Comparison of ENCODE assay signal across 19 mouse cellular contexts in the genomic region with DNA sequence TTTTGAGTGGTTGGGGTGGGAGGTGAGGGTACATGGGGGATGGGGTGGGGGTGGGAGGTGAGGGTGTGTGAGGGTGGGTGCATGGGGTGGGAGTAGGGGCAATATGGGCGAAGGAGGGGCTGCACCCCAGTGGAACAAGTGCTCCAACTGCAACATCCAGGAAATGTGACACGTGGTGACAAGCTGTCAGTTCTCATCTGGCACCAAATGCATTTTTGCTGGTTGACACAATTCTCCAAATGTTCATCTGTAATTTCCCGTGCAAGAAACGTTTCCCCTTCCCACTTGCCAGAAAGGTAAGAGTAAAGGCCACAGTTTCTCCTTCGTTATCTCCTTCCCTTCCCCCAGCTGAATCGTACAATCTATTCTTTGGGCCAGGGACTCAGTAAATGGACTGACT. TPM values are rescaled to one million over a fixed set of nuclear protein-coding genes. Genes with fewer than 3 reads are reported as not detected.
DNase-seq lines count a peak whose midpoint lies in the region; ATAC-seq lines count a peak whose summit lies in the region.
"Had no signal": no experiment of that assay in that cellular context is flagged by ENCODE, and none has a peak within 500 bp of the region (broad histone marks: within the 10 kb centered on the region; RNA-seq: fewer than 3 reads in every experiment).

No protein-coding gene starts in this region.

- WGBS in heart, embryonic 13.5 days, result 50% methylated on average over 6 of the region's 6 CpGs
- WGBS in heart, embryonic 11.5 days (ENCODE audit: insufficient replicate concordance), result 48% methylated on average over 6 of the region's 6 CpGs
- WGBS in midbrain, embryonic 13.5 days, result 68% methylated on average over 6 of the region's 6 CpGs
- WGBS in midbrain, embryonic 10.5 days, result 72% methylated on average over 6 of the region's 6 CpGs
- 70% methylated on average over 6 of the region's 6 CpGs for WGBS in intestine, embryonic 15.5 days
- 54% methylated on average over 6 of the region's 6 CpGs for WGBS in stomach, embryonic 16.5 days

- ATAC-seq in heart, embryonic 13.5 days (ENCODE audit: extremely low read depth, insufficient number of reproducible peaks, low FRiP score, low TSS enrichment), result no peak
- no peak for ATAC-seq in heart, embryonic 11.5 days (replicated peaks; ENCODE audit: insufficient number of reproducible peaks, low FRiP score, low TSS enrichment)
- no peak for ATAC-seq in midbrain, embryonic 13.5 days
- no peak for ATAC-seq in intestine, embryonic 15.5 days
- no peak for ATAC-seq in stomach, embryonic 16.5 days (ENCODE audit: insufficient read depth, low FRiP score)
- ATAC-seq: liver, embryonic 12.5 days had no signal

- H3K4me1 ChIP-seq in heart, embryonic 13.5 days, result peaks cover 48% of the 10 kb centered on the region
- H3K4me1 ChIP-seq in heart, embryonic 11.5 days (ENCODE audit: control insufficient read depth, insufficient read depth, low read length), result peaks cover 9% of the 10 kb centered on the region; the same call in 1 of the 2 replicates
- peaks cover 84% of the 10 kb centered on the region for H3K4me1 ChIP-seq in midbrain, embryonic 13.5 days (replicated peaks)
- peaks cover 63% of the 10 kb centered on the region for H3K4me1 ChIP-seq in midbrain, embryonic 10.5 days
- H3K4me1 ChIP-seq in intestine, embryonic 15.5 days (replicated peaks), result peaks cover 28% of the 10 kb centered on the region
- peaks cover 29% of the 10 kb centered on the region for H3K4me1 ChIP-seq in stomach, embryonic 16.5 days (ENCODE audit: control insufficient read depth, insufficient read depth, low read length)

- no peak overlapping the region for H3K4me2 ChIP-seq in heart, embryonic 13.5 days
- no peak overlapping the region for H3K4me2 ChIP-seq in heart, embryonic 11.5 days
- 0 out of 2 replicates have a peak overlapping the region, but pooled peaks have one; percentile 0 for H3K4me2 ChIP-seq in midbrain, embryonic 13.5 days (replicated peaks)
- 0 out of 2 replicates have a peak overlapping the region, but pooled peaks have one; percentile 28 for H3K4me2 ChIP-seq in intestine, embryonic 15.5 days (replicated peaks)
- H3K4me2 ChIP-seq in stomach, embryonic 16.5 days (ENCODE audit: low read depth, low read length), result peak overlapping the region; percentile 3; the same call in 1 of the 2 replicates
- H3K4me2 ChIP-seq: liver, embryonic 12.5 days; lung, embryonic 15.5 days had no signal

- DNase-seq in midbrain, embryonic 10.5 days (ENCODE audit: low spot score), result no peak
- DNase-seq in kidney, adult 8-10 months, result no peak
- DNase-seq: adrenal gland, adult 2 months; cerebellum, adult 9-10 months; heart, adult 2 months; heart, postnatal 10 days; kidney, adult 11 months; kidney, postnatal 36 days; right cerebral cortex, postnatal 25 days; thymus, adult 2 months had no signal

- 0 out of 2 replicates have a peak overlapping the region, but pooled peaks have one; percentile 8 for H3K27ac ChIP-seq in heart, embryonic 13.5 days (replicated peaks)
- no peak overlapping the region for H3K27ac ChIP-seq in heart, embryonic 11.5 days (ENCODE audit: low read depth, low read length)
- no peak overlapping the region for H3K27ac ChIP-seq in midbrain, embryonic 13.5 days
- no peak overlapping the region for H3K27ac ChIP-seq in midbrain, embryonic 10.5 days (replicated peaks)
- peak overlapping the region; percentile 2 for H3K27ac ChIP-seq in intestine, embryonic 15.5 days
- H3K27ac ChIP-seq in stomach, embryonic 16.5 days (ENCODE audit: low read length), result peak overlapping the region; percentile 64
- H3K27ac ChIP-seq: heart, adult 2 months; limb, embryonic 10.5 days; liver, embryonic 12.5 days; lung, embryonic 15.5 days had no signal

- H3K27me3 ChIP-seq in heart, embryonic 13.5 days (replicated peaks), result no peaks in the 10 kb centered on the region
- H3K27me3 ChIP-seq in heart, embryonic 11.5 days (ENCODE audit: control insufficient read depth, insufficient read depth, low read length), result no peaks in the 10 kb centered on the region
- H3K27me3 ChIP-seq in midbrain, embryonic 13.5 days, result 0 out of 2 replicates have a peak, but pooled peaks cover 8% of the 10 kb centered on the region
- peaks cover 70% of the 10 kb centered on the region for H3K27me3 ChIP-seq in midbrain, embryonic 10.5 days (ENCODE audit: low read depth, poor library complexity, severe bottlenecking)
- H3K27me3 ChIP-seq in intestine, embryonic 15.5 days (replicated peaks), result no peaks in the 10 kb centered on the region
- no peaks in the 10 kb centered on the region for H3K27me3 ChIP-seq in stomach, embryonic 16.5 days (ENCODE audit: control insufficient read depth, insufficient read depth, low read length)
- H3K27me3 ChIP-seq: lung, embryonic 15.5 days had no signal

- H3K9me3 ChIP-seq in heart, embryonic 13.5 days, result no peaks in the 10 kb centered on the region
- no peaks in the 10 kb centered on the region for H3K9me3 ChIP-seq in heart, embryonic 11.5 days (replicated peaks; ENCODE audit: control insufficient read depth, low read length)
- no peaks in the 10 kb centered on the region for H3K9me3 ChIP-seq in midbrain, embryonic 13.5 days
- H3K9me3 ChIP-seq in midbrain, embryonic 10.5 days (replicated peaks), result no peaks in the 10 kb centered on the region
- H3K9me3 ChIP-seq in intestine, embryonic 15.5 days, result no peaks in the 10 kb centered on the region
- no peaks in the 10 kb centered on the region for H3K9me3 ChIP-seq in stomach, embryonic 16.5 days (replicated peaks; ENCODE audit: control insufficient read depth, low read length)
- H3K9me3 ChIP-seq: G1E; limb, embryonic 10.5 days; liver, embryonic 12.5 days; lung, embryonic 15.5 days had no signal

- peaks cover 15% of the 10 kb centered on the region for H3K36me3 ChIP-seq in heart, embryonic 13.5 days
- peaks cover 3% of the 10 kb centered on the region; the same call in 1 of the 2 replicates for H3K36me3 ChIP-seq in heart, embryonic 11.5 days (ENCODE audit: control insufficient read depth, insufficient read depth, low read length)
- H3K36me3 ChIP-seq in midbrain, embryonic 13.5 days, result no peaks in the 10 kb centered on the region
- peaks cover 18% of the 10 kb centered on the region for H3K36me3 ChIP-seq in midbrain, embryonic 10.5 days
- H3K36me3 ChIP-seq in intestine, embryonic 15.5 days, result 0 out of 2 replicates have a peak, but pooled peaks cover 4% of the 10 kb centered on the region
- H3K36me3 ChIP-seq in stomach, embryonic 16.5 days (ENCODE audit: control insufficient read depth, insufficient read depth, low read length), result peaks cover 3% of the 10 kb centered on the region; the same call in 1 of the 2 replicates
- H3K36me3 ChIP-seq: lung, embryonic 15.5 days had no signal

- H3K4me3 ChIP-seq in heart, embryonic 13.5 days, result no peak overlapping the region
- no peak overlapping the region for H3K4me3 ChIP-seq in heart, embryonic 11.5 days (ENCODE audit: low read depth, low read length)
- H3K4me3 ChIP-seq in midbrain, embryonic 13.5 days (replicated peaks), result no peak overlapping the region
- no peak overlapping the region for H3K4me3 ChIP-seq in midbrain, embryonic 10.5 days
- no peak overlapping the region for H3K4me3 ChIP-seq in intestine, embryonic 15.5 days (replicated peaks)
- no peak overlapping the region for H3K4me3 ChIP-seq in stomach, embryonic 16.5 days (replicated peaks; ENCODE audit: low read length)
- H3K4me3 ChIP-seq: heart, adult 2 months; limb, embryonic 10.5 days; liver, embryonic 12.5 days; lung, embryonic 15.5 days had no signal

- no peak overlapping the region for H3K9ac ChIP-seq in heart, embryonic 13.5 days
- no peak overlapping the region for H3K9ac ChIP-seq in heart, embryonic 11.5 days (ENCODE audit: low read depth, low read length)
- no peak overlapping the region for H3K9ac ChIP-seq in midbrain, embryonic 13.5 days (replicated peaks)
- H3K9ac ChIP-seq in intestine, embryonic 15.5 days, result no peak overlapping the region
- no peak overlapping the region for H3K9ac ChIP-seq in stomach, embryonic 16.5 days (ENCODE audit: low read length)
- H3K9ac ChIP-seq: liver, embryonic 12.5 days; lung, embryonic 15.5 days had no signal

RNA-seq across cellular contexts. Expression of gene Nin, which starts 7.6 kb away (rescaled TPM):
- 6.0 and 7.1 TPM in 2 replicates for polyA plus RNA-seq in heart, embryonic 13.5 days (2015; fragmentation: Nextera tagmentation; extraction: Ambion mirVana)
- 7.8 and 9.1 TPM in 2 replicates for polyA plus RNA-seq in heart, embryonic 11.5 days (2014; fragmentation: Nextera tagmentation; extraction: Ambion mirVana)
- polyA plus RNA-seq in midbrain, embryonic 13.5 days (2015; fragmentation: Nextera tagmentation; extraction: Ambion mirVana), result 14.9 and 16.6 TPM in 2 replicates
- 9.4 and 10.0 TPM in 2 replicates for polyA plus RNA-seq in midbrain, embryonic 10.5 days (2016; fragmentation: Nextera tagmentation; extraction: Ambion mirVana)
- 8.4 and 9.1 TPM in 2 replicates for polyA plus RNA-seq in intestine, embryonic 15.5 days (2015; fragmentation: Nextera tagmentation; extraction: Ambion mirVana)
- polyA plus RNA-seq in stomach, embryonic 16.5 days (2015; fragmentation: Nextera tagmentation; extraction: Ambion mirVana), result 10.0 and 10.7 TPM in 2 replicates

RNA-seq across cellular contexts. Expression of gene Abhd12b, which starts 48.1 kb away (rescaled TPM):
- not detected in 2 replicates for polyA plus RNA-seq in heart, embryonic 13.5 days (2015; fragmentation: Nextera tagmentation; extraction: Ambion mirVana)
- polyA plus RNA-seq in heart, embryonic 11.5 days (2014; fragmentation: Nextera tagmentation; extraction: Ambion mirVana), result not detected in 2 replicates
- polyA plus RNA-seq in midbrain, embryonic 13.5 days (2015; fragmentation: Nextera tagmentation; extraction: Ambion mirVana), result 0.34 and 0.45 TPM in 2 replicates
- polyA plus RNA-seq in midbrain, embryonic 10.5 days (2016; fragmentation: Nextera tagmentation; extraction: Ambion mirVana), result 0.10 TPM in 1 of 2 replicates, not detected in the other
- polyA plus RNA-seq in intestine, embryonic 15.5 days (2015; fragmentation: Nextera tagmentation; extraction: Ambion mirVana), result 0.11 and 0.15 TPM in 2 replicates
- 0.14 TPM in 1 of 2 replicates, not detected in the other for polyA plus RNA-seq in stomach, embryonic 16.5 days (2015; fragmentation: Nextera tagmentation; extraction: Ambion mirVana)
- polyA plus RNA-seq: adrenal gland, adult 2 months; G1E; heart, adult 2 months; limb, embryonic 10.5 days; liver, embryonic 12.5 days had no signal

Comparison
In these comparisons a context has a peak if more than half of its experiments do, and no peak if none do; other contexts are left out.
1. H3K27ac ChIP-seq: peak in heart, embryonic 13.5 days (single experiment), intestine, embryonic 15.5 days (single experiment) and stomach, embryonic 16.5 days (single experiment); none in heart, embryonic 11.5 days (single experiment), midbrain, embryonic 13.5 days (single experiment) and midbrain, embryonic 10.5 days (single experiment).
2. H3K4me2 ChIP-seq: peak in midbrain, embryonic 13.5 days (single experiment), intestine, embryonic 15.5 days (single experiment) and stomach, embryonic 16.5 days (single experiment); none in heart, embryonic 13.5 days (single experiment) and heart, embryonic 11.5 days (single experiment).